Mouse (Mus musculus): ENCODE data around the gene Fto. TPM values are rescaled to one million over a fixed set of nuclear protein-coding genes. Genes with fewer than 3 reads are reported as not detected.

Fto gene
- total and polyA plus RNA-seq, 2 experiments from 2014 or later: 86.8 to 122 TPM

GRCm38 (mm10) chr8:91329461-91329850 lies 16.1 kb downstream of the Fto start:
- WGBS: 32% methylated on average over 6 of the region's 6 CpGs
- Histone ChIP-seq H3K4me2 (ENCODE audit: low read depth) (peak overlapping the region; percentile 37), H3K9me3 (ENCODE audit: low read length) (no peaks in the 10 kb centered on the region), H3K27ac (ENCODE audit: low read depth, low read length) (peak overlapping the region; percentile 78), H3K36me3 (ENCODE audit: insufficient read depth) (no peaks in the 10 kb centered on the region), H3K4me1 (ENCODE audit: insufficient read depth) (peaks cover 23% of the 10 kb centered on the region), H3K27me3 (ENCODE audit: insufficient read depth, low read length) (no peaks in the 10 kb centered on the region), H3K9ac (peak overlapping the region; percentile 47; the same call in 1 of the 2 replicates), H3K4me3 (ENCODE audit: low read depth, low read length) (no peak overlapping the region)
- ATAC-seq (no peak), DNase-seq (no peak)
- TF ChIP-seq CTCF (IDR thresholded peaks at IDR 0.05; ENCODE audit: low read depth): no peak

- H3K4me3 ChIP-seq (ENCODE audit: low read depth, low read length): no peak overlapping the region
- TF ChIP-seq CTCF (IDR thresholded peaks at IDR 0.05; ENCODE audit: low read depth): no peak
- DNase-seq (no peak), ATAC-seq (no peak)
- no peak overlapping the region for H3K9ac ChIP-seq
- H3K4me1 ChIP-seq (ENCODE audit: insufficient read depth): no peaks in the 10 kb centered on the region
- no peaks in the 10 kb centered on the region for H3K36me3 ChIP-seq (ENCODE audit: insufficient read depth)
- H3K4me2 ChIP-seq (ENCODE audit: low read depth): no peak overlapping the region
- no peak overlapping the region for H3K27ac ChIP-seq (ENCODE audit: low read depth, low read length)
- no peaks in the 10 kb centered on the region for H3K27me3 ChIP-seq (ENCODE audit: insufficient read depth, low read length)
- H3K9me3 ChIP-seq (ENCODE audit: low read length): no peaks in the 10 kb centered on the region
- WGBS: 80% methylated on average over 6 of the region's 6 CpGs
Measured at GRCm38 (mm10) chr8:91338389-91339154, 25.2 kb downstream of the Fto start.

GRCm38 (mm10) chr8:91339651-91340050 lies 26.3 kb downstream of the Fto start:
- Histone ChIP-seq H3K4me1 (ENCODE audit: insufficient read depth) (no peaks in the 10 kb centered on the region), H3K4me2 (ENCODE audit: low read depth) (no peak overlapping the region), H3K27ac (ENCODE audit: low read depth, low read length) (no peak overlapping the region), H3K27me3 (ENCODE audit: insufficient read depth, low read length) (no peaks in the 10 kb centered on the region), H3K4me3 (ENCODE audit: low read depth, low read length) (no peak overlapping the region), H3K9ac (no peak overlapping the region), H3K9me3 (ENCODE audit: low read length) (no peaks in the 10 kb centered on the region), H3K36me3 (ENCODE audit: insufficient read depth) (no peaks in the 10 kb centered on the region)
- DNase-seq: no peak
- WGBS: 86% methylated on average over 8 of the region's 8 CpGs
- no peak for ATAC-seq
- no peak for TF ChIP-seq CTCF (IDR thresholded peaks at IDR 0.05; ENCODE audit: low read depth)

- Histone ChIP-seq H3K4me1 (ENCODE audit: insufficient read depth) (no peaks in the 10 kb centered on the region), H3K36me3 (ENCODE audit: insufficient read depth) (no peaks in the 10 kb centered on the region), H3K27me3 (ENCODE audit: insufficient read depth, low read length) (no peaks in the 10 kb centered on the region), H3K9ac (no peak overlapping the region), H3K4me3 (ENCODE audit: low read depth, low read length) (no peak overlapping the region), H3K27ac (ENCODE audit: low read depth, low read length) (no peak overlapping the region), H3K9me3 (ENCODE audit: low read length) (no peaks in the 10 kb centered on the region), H3K4me2 (ENCODE audit: low read depth) (no peak overlapping the region)
- DNase-seq (no peak), ATAC-seq (no peak)
- 86% methylated on average over 1 of the region's 1 CpGs for WGBS
- no peak for TF ChIP-seq CTCF (IDR thresholded peaks at IDR 0.05; ENCODE audit: low read depth)
Measured at GRCm38 (mm10) chr8:91340746-91341145, 27.4 kb downstream of the Fto start.

- Histone ChIP-seq H3K27ac (ENCODE audit: low read depth, low read length) (no peak overlapping the region), H3K9ac (no peak overlapping the region), H3K4me3 (ENCODE audit: low read depth, low read length) (no peak overlapping the region), H3K4me2 (ENCODE audit: low read depth) (no peak overlapping the region), H3K4me1 (ENCODE audit: insufficient read depth) (no peaks in the 10 kb centered on the region), H3K27me3 (ENCODE audit: insufficient read depth, low read length) (no peaks in the 10 kb centered on the region), H3K36me3 (ENCODE audit: insufficient read depth) (no peaks in the 10 kb centered on the region; the same call in 1 of the 2 replicates), H3K9me3 (ENCODE audit: low read length) (no peaks in the 10 kb centered on the region)
- ATAC-seq (no peak), DNase-seq (no peak)
- 33% methylated on average over 5 of the region's 5 CpGs for WGBS
- TF ChIP-seq CTCF (IDR thresholded peaks at IDR 0.05; ENCODE audit: low read depth): no peak
Measured at GRCm38 (mm10) chr8:91342196-91342595, 28.9 kb downstream of the Fto start.

GRCm38 (mm10) chr8:91342798-91343197 lies 29.5 kb downstream of the Fto start:
- Histone ChIP-seq H3K4me2 (ENCODE audit: low read depth) (no peak overlapping the region), H3K4me3 (ENCODE audit: low read depth, low read length) (no peak overlapping the region), H3K4me1 (ENCODE audit: insufficient read depth) (no peaks in the 10 kb centered on the region), H3K36me3 (ENCODE audit: insufficient read depth) (no peaks in the 10 kb centered on the region; the same call in 1 of the 2 replicates), H3K9me3 (ENCODE audit: low read length) (no peaks in the 10 kb centered on the region), H3K27ac (ENCODE audit: low read depth, low read length) (no peak overlapping the region), H3K9ac (no peak overlapping the region), H3K27me3 (ENCODE audit: insufficient read depth, low read length) (no peaks in the 10 kb centered on the region)
- ATAC-seq (no peak), DNase-seq (no peak)
- 87% methylated on average over 5 of the region's 5 CpGs for WGBS
- TF ChIP-seq CTCF (IDR thresholded peaks at IDR 0.05; ENCODE audit: low read depth): no peak

GRCm38 (mm10) chr8:91344659-91345058 lies 31.3 kb downstream of the Fto start:
- DNase-seq: no peak

More at GRCm38 (mm10) chr8:91344659-91345058, 31.3 kb downstream of the Fto start:
- no peak for ATAC-seq
- no peak for TF ChIP-seq CTCF (IDR thresholded peaks at IDR 0.05; ENCODE audit: low read depth)
- H3K9me3 ChIP-seq (ENCODE audit: low read length): no peaks in the 10 kb centered on the region
- H3K9ac ChIP-seq: no peak overlapping the region
- H3K27ac ChIP-seq (ENCODE audit: low read depth, low read length): no peak overlapping the region
- H3K36me3 ChIP-seq (ENCODE audit: insufficient read depth): no peaks in the 10 kb centered on the region; the same call in 1 of the 2 replicates
- no peaks in the 10 kb centered on the region for H3K4me1 ChIP-seq (ENCODE audit: insufficient read depth)
- no peak overlapping the region for H3K4me2 ChIP-seq (ENCODE audit: low read depth)
- 92% methylated on average over 11 of the region's 11 CpGs for WGBS
- H3K4me3 ChIP-seq (ENCODE audit: low read depth, low read length): no peak overlapping the region
- no peaks in the 10 kb centered on the region for H3K27me3 ChIP-seq (ENCODE audit: insufficient read depth, low read length)
